In the genomic region with DNA sequence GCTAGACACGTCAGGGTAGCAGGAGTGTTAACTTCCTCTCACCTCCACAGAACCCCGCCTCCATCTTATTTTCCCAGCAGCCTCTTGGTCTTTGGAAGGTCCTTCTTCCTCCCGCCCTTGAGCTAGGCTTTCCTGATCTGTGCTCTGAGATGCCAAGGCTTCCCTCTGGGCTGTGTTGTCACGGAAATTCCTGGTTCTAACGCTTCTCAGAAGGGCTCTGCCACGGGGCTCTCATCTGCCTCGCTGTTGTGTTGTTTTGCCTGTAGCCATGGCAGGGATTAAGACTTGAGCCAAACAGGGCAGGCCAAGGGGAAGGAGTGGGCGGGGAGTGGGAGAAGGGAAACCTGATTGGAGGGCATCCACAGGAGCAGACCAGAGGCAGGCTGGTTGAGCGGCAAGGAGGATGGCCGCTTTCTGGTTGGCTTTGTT, we compare ENCODE assay signal across 9 mouse cellular contexts. TPM values are rescaled to one million over a fixed set of nuclear protein-coding genes. Genes with fewer than 3 reads are reported as not detected.
DNase-seq lines count a peak whose midpoint lies in the region; ATAC-seq and TF ChIP-seq lines count a peak whose summit lies in the region.
"Had no signal": no experiment of that assay in that cellular context is flagged by ENCODE, and none has a peak within 500 bp of the region (broad histone marks: within the 10 kb centered on the region; RNA-seq: fewer than 3 reads in every experiment).

No protein-coding gene starts in this region.

- H3K4me2 ChIP-seq in intestine, postnatal 0 days (replicated peaks; ENCODE audit: low read depth) = no peak overlapping the region

- TF ChIP-seq CTCF in left cerebral cortex, adult 2 months (IDR thresholded peaks at IDR 0.05) = no peak
- no peak for TF ChIP-seq CTCF in intestine, postnatal 0 days (IDR thresholded peaks at IDR 0.05; ENCODE audit: low read depth)

- 52% methylated on average over 10 of the region's 10 CpGs for WGBS in intestine, postnatal 0 days

- H3K4me3 ChIP-seq in left cerebral cortex, adult 2 months = no peak overlapping the region
- no peak overlapping the region for H3K4me3 ChIP-seq in intestine, postnatal 0 days (ENCODE audit: low read depth, low read length)

- no peaks in the 10 kb centered on the region for H3K36me3 ChIP-seq in intestine, postnatal 0 days (ENCODE audit: control insufficient read depth, insufficient read depth)
- H3K36me3 ChIP-seq: G1E had no signal

- H3K9ac ChIP-seq in intestine, postnatal 0 days (ENCODE audit: low read depth, low read length) = no peak overlapping the region

- H3K9me3 ChIP-seq in intestine, postnatal 0 days (ENCODE audit: control insufficient read depth) = no peaks in the 10 kb centered on the region
- H3K9me3 ChIP-seq: G1E had no signal

- peak overlapping the region; percentile 64 for H3K27ac ChIP-seq in left cerebral cortex, adult 2 months
- H3K27ac ChIP-seq in intestine, postnatal 0 days (ENCODE audit: low read depth, low read length) = no peak overlapping the region

- peak in 1 of 2 experiments; percentile 34 for DNase-seq in left cerebral cortex, adult 2 months (ENCODE audit: extremely low spot score in 1 of 2, low spot score in 2 of 2)
- no peak for DNase-seq in left cerebral cortex, adult 11 months (ENCODE audit: low spot score)
- DNase-seq in embryo, embryonic 11 days = peak; percentile 67
- peak; percentile 57 to 78 for DNase-seq in gastrocnemius, postnatal 4 days (ENCODE audit: low spot score in 2 of 2)
- peak; percentile 93 to 95 for DNase-seq in lung, adult 18-20 months
- peak; percentile 45 for DNase-seq in ovary, postnatal 14 days (ENCODE audit: low spot score)

- peak; percentile 61 for ATAC-seq in intestine, postnatal 0 days
- no peak for ATAC-seq in monocyte, adult 5-6 weeks (replicated peaks; ENCODE audit: insufficient number of reproducible peaks, low FRiP score, low TSS enrichment, poor library complexity, severe bottlenecking)

- intact Hi-C loops in left cerebral cortex, adult 2 months (cut with DNase I) = no loop called here

- no peaks in the 10 kb centered on the region for H3K4me1 ChIP-seq in intestine, postnatal 0 days (replicated peaks; ENCODE audit: control insufficient read depth, insufficient read depth, low read length)

- no peaks in the 10 kb centered on the region for H3K27me3 ChIP-seq in intestine, postnatal 0 days (replicated peaks; ENCODE audit: control insufficient read depth, insufficient read depth, low read length)

RNA-seq across cellular contexts. Expression of gene Jdp2, which starts 26.8 kb away (rescaled TPM):
- total RNA-seq in left cerebral cortex, adult 2 months (2021) = 10 to 100 TPM; 81.5 to 95.1 TPM
- total RNA-seq in gastrocnemius, postnatal 4 days (2021) = 10 to 100 TPM; 19.3 to 21.5 TPM
- polyA plus RNA-seq in intestine, postnatal 0 days (2015; fragmentation: Nextera tagmentation; extraction: Ambion mirVana) = 0.44 TPM in 2 replicates
- total RNA-seq in monocyte, adult 5-6 weeks (2017) = 28.2 to 43.6 TPM (median 32.9 TPM) in 3 replicates
- total RNA-seq: G1E had no signal
- polyA plus RNA-seq: G1E had no signal
